Mouse (Mus musculus): ENCODE measurements at regions not wholly inside any gene's neighbourhood (a gene's known extent, or its start where the extent isn't known, plus 50 kb on each side); places are given as distances from the start of the nearest gene placed in this dataset.

DNA sequence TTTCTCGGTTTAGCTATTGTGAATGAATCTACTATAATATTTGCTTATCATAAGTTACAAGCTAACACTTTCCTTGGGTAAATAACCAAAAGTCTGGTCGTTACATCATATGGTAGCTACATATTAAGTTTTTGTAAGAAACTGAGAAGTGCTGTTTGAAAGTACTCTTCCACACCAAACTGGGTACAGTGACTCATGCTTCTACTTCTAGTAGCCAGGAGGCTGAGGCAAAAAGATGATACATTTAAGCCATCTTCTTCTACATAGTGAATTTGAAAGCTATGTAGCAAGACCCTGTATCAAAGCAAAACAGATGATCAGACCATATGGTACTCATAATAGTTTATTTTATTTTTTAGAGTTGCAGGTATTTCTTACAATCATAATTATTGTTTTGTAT is 335.8 kb upstream of the Frg1 start:
- H3K27ac ChIP-seq (replicated peaks in 1 of 2; ENCODE audit: control insufficient read depth in 1 of 2, insufficient read depth in 1 of 2, low read depth in 2 of 2, low read length in 2 of 2), result no peak overlapping the region
- H3K36me3 ChIP-seq (ENCODE audit: control insufficient read depth, insufficient read depth, low read length), result no peaks in the 10 kb centered on the region
- H3K4me1 ChIP-seq (ENCODE audit: control insufficient read depth in 2 of 2, insufficient read depth in 2 of 2, low read length in 2 of 2), result no peaks in the 10 kb centered on the region
- no peak overlapping the region for H3K4me3 ChIP-seq (ENCODE audit: control insufficient read depth in 1 of 2, insufficient read depth in 1 of 2, low read depth in 1 of 2, low read length in 2 of 2)
- no peaks in the 10 kb centered on the region for H3K9me3 ChIP-seq (ENCODE audit: control insufficient read depth, low read length)
- no peak overlapping the region for H3K4me2 ChIP-seq (ENCODE audit: low read length)
- no peak for ATAC-seq (ENCODE audit: insufficient number of reproducible peaks, insufficient read depth, low FRiP score, low read depth)
- no peaks in the 10 kb centered on the region for H3K27me3 ChIP-seq (ENCODE audit: control insufficient read depth, insufficient read depth, low read length)
- WGBS, result 70% methylated on average over 2 of the region's 2 CpGs
- H3K9ac ChIP-seq (ENCODE audit: low read length), result no peak overlapping the region

- no peak overlapping the region for H3K27ac ChIP-seq (replicated peaks in 1 of 2; ENCODE audit: control insufficient read depth in 1 of 2, insufficient read depth in 1 of 2, low read depth in 2 of 2, low read length in 2 of 2)
- H3K4me2 ChIP-seq (ENCODE audit: low read length), result no peak overlapping the region
- H3K4me3 ChIP-seq (ENCODE audit: control insufficient read depth in 1 of 2, insufficient read depth in 1 of 2, low read depth in 1 of 2, low read length in 2 of 2), result no peak overlapping the region
- H3K36me3 ChIP-seq (ENCODE audit: control insufficient read depth, insufficient read depth, low read length), result no peaks in the 10 kb centered on the region
- ATAC-seq (ENCODE audit: insufficient number of reproducible peaks, insufficient read depth, low FRiP score, low read depth), result no peak
- no peaks in the 10 kb centered on the region for H3K9me3 ChIP-seq (ENCODE audit: control insufficient read depth, low read length)
- 81% methylated on average over 6 of the region's 6 CpGs for WGBS
- H3K9ac ChIP-seq (ENCODE audit: low read length), result no peak overlapping the region
- H3K27me3 ChIP-seq (ENCODE audit: control insufficient read depth, insufficient read depth, low read length), result no peaks in the 10 kb centered on the region
- no peaks in the 10 kb centered on the region for H3K4me1 ChIP-seq (ENCODE audit: control insufficient read depth in 2 of 2, insufficient read depth in 2 of 2, low read length in 2 of 2)
Measured at GRCm38 (mm10) chr8:41747024-41747423, 330.1 kb upstream of the Frg1 start.

GRCm38 (mm10) chr8:41742796-41743670 is 326.2 kb upstream of the Frg1 start:
- 70% methylated on average over 11 of the region's 11 CpGs for WGBS
- Histone ChIP-seq H3K4me1 (ENCODE audit: control insufficient read depth in 2 of 2, insufficient read depth in 2 of 2, low read length in 2 of 2) (no peaks in the 10 kb centered on the region), H3K27ac (replicated peaks in 1 of 2; ENCODE audit: control insufficient read depth in 1 of 2, insufficient read depth in 1 of 2, low read depth in 2 of 2, low read length in 2 of 2) (no peak overlapping the region)

DNA sequence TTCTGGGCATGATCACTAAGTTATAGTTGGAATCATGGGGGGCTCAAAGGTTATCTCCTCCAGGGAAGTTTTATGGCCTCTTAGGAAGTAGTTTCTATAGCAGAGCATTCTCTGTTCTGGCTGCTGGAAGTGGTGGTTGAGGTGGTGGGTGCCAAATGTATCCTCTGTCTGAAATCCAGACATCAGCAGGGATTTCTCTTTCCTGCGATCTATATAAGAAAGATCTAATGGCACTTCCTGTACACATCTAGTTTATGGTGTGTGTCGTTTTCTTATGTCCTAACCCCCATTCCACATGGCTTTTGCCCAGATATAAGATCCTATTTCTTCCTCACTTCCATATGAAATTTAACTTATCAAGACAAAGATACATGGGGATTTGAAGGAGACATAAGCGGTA is 300.1 kb upstream of the Frg1 start:
- H3K27me3 ChIP-seq (ENCODE audit: control insufficient read depth, insufficient read depth, low read length), result no peaks in the 10 kb centered on the region
- no peak overlapping the region for H3K4me2 ChIP-seq (ENCODE audit: low read length)
- no peak overlapping the region for H3K9ac ChIP-seq (ENCODE audit: low read length)
- H3K4me3 ChIP-seq (ENCODE audit: control insufficient read depth in 1 of 2, insufficient read depth in 1 of 2, low read depth in 1 of 2, low read length in 2 of 2), result no peak overlapping the region
- no peak overlapping the region for H3K27ac ChIP-seq (replicated peaks in 1 of 2; ENCODE audit: control insufficient read depth in 1 of 2, insufficient read depth in 1 of 2, low read depth in 2 of 2, low read length in 2 of 2)
- H3K36me3 ChIP-seq (ENCODE audit: control insufficient read depth, insufficient read depth, low read length), result no peaks in the 10 kb centered on the region
- 81% methylated on average over 3 of the region's 3 CpGs for WGBS
- peaks cover 3 to 12% of the 10 kb centered on the region in 2 experiments; a peak in 2 of 4 replicates for H3K4me1 ChIP-seq (ENCODE audit: control insufficient read depth in 2 of 2, insufficient read depth in 2 of 2, low read length in 2 of 2)
- no peaks in the 10 kb centered on the region for H3K9me3 ChIP-seq (ENCODE audit: control insufficient read depth, low read length)
- no peak for ATAC-seq (ENCODE audit: insufficient number of reproducible peaks, insufficient read depth, low FRiP score, low read depth)

More at GRCm38 (mm10) chr8:41742796-41743670, 326.2 kb upstream of the Frg1 start:
- no peaks in the 10 kb centered on the region for H3K27me3 ChIP-seq (ENCODE audit: control insufficient read depth, insufficient read depth, low read length)
- H3K4me2 ChIP-seq (ENCODE audit: low read length), result no peak overlapping the region
- H3K9ac ChIP-seq (ENCODE audit: low read length), result no peak overlapping the region
- no peak overlapping the region for H3K4me3 ChIP-seq (ENCODE audit: control insufficient read depth in 1 of 2, insufficient read depth in 1 of 2, low read depth in 1 of 2, low read length in 2 of 2)
- no peaks in the 10 kb centered on the region for H3K9me3 ChIP-seq (ENCODE audit: control insufficient read depth, low read length)
- no peak for ATAC-seq (ENCODE audit: insufficient number of reproducible peaks, insufficient read depth, low FRiP score, low read depth)
- H3K36me3 ChIP-seq (ENCODE audit: control insufficient read depth, insufficient read depth, low read length), result no peaks in the 10 kb centered on the region

GRCm38 (mm10) chr8:41713634-41714330 is 296.9 kb upstream of the Frg1 start:
- Histone ChIP-seq H3K9ac (ENCODE audit: low read length) (no peak overlapping the region), H3K36me3 (ENCODE audit: control insufficient read depth, insufficient read depth, low read length) (no peaks in the 10 kb centered on the region), H3K27ac (replicated peaks in 1 of 2; ENCODE audit: control insufficient read depth in 1 of 2, insufficient read depth in 1 of 2, low read depth in 2 of 2, low read length in 2 of 2) (peak overlapping the region; percentile 77 to 87), H3K4me3 (ENCODE audit: control insufficient read depth in 1 of 2, insufficient read depth in 1 of 2, low read depth in 1 of 2, low read length in 2 of 2) (no peak overlapping the region), H3K9me3 (ENCODE audit: control insufficient read depth, low read length) (no peaks in the 10 kb centered on the region), H3K27me3 (ENCODE audit: control insufficient read depth, insufficient read depth, low read length) (no peaks in the 10 kb centered on the region), H3K4me2 (ENCODE audit: low read length) (peak overlapping the region; percentile 13; the same call in 1 of the 2 replicates), H3K4me1 (ENCODE audit: control insufficient read depth in 2 of 2, insufficient read depth in 2 of 2, low read length in 2 of 2) (peaks cover 3 to 12% of the 10 kb centered on the region in 2 experiments; a peak in 2 of 4 replicates)
- ATAC-seq (ENCODE audit: insufficient number of reproducible peaks, insufficient read depth, low FRiP score, low read depth), result peak; percentile 86
- WGBS, result 32% methylated on average over 4 of the region's 4 CpGs

GRCm38 (mm10) chr8:41703927-41704924 is 287.4 kb upstream of the Frg1 start:
- WGBS, result 68% methylated on average over 9 of the region's 9 CpGs
- Histone ChIP-seq H3K4me3 (ENCODE audit: control insufficient read depth in 1 of 2, insufficient read depth in 1 of 2, low read depth in 1 of 2, low read length in 2 of 2) (no peak overlapping the region), H3K27me3 (ENCODE audit: control insufficient read depth, insufficient read depth, low read length) (no peaks in the 10 kb centered on the region), H3K4me2 (ENCODE audit: low read length) (no peak overlapping the region), H3K9ac (ENCODE audit: low read length) (no peak overlapping the region), H3K36me3 (ENCODE audit: control insufficient read depth, insufficient read depth, low read length) (no peaks in the 10 kb centered on the region), H3K27ac (replicated peaks in 1 of 2; ENCODE audit: control insufficient read depth in 1 of 2, insufficient read depth in 1 of 2, low read depth in 2 of 2, low read length in 2 of 2) (no peak overlapping the region), H3K4me1 (ENCODE audit: control insufficient read depth in 2 of 2, insufficient read depth in 2 of 2, low read length in 2 of 2) (no peaks in the 10 kb centered on the region), H3K9me3 (ENCODE audit: control insufficient read depth, low read length) (no peaks in the 10 kb centered on the region)
- no peak for ATAC-seq (ENCODE audit: insufficient number of reproducible peaks, insufficient read depth, low FRiP score, low read depth)

Measured in heart, embryonic 14.5 days (tissue).